Mouse (Mus musculus): Measurements from ENCODE around the gene Hspb2.

The Hspb2 gene

GRCm38 (mm10) chr9:50752054-50752602 is at the start of gene Hspb2:
Gene Hspb2, minus strand, starts transcription at chr9:50752354.
- peak in 1 of 2 experiments; percentile 34 for DNase-seq (ENCODE audit: low spot score in 2 of 2)

GRCm38 (mm10) chr9:50800985-50801384 is 48.8 kb upstream of the Hspb2 start:
- peak in 1 of 2 experiments; percentile 50 for DNase-seq (ENCODE audit: low spot score in 2 of 2)

DNA sequence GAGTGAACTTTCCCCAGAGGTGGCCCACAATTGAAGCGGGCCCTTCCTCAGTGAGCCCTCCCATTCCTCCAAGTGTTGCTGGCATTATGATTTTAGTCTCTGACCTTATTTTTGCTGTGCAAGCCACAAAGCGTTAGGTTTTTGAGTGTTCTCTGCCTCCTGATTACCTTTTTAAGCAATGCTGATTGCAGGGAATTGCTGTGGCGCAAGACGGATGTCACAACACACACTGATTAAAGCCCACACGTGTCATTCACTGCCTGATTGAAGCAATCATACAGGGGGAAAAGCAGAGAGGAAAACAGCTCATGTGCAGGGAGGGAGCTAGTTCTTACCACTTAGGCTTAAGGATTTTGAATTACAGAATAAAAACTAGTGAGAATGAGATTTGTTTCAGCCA is 46.2 kb upstream of the Hspb2 start:
- DNase-seq (ENCODE audit: low spot score in 2 of 2): no peak

DNA sequence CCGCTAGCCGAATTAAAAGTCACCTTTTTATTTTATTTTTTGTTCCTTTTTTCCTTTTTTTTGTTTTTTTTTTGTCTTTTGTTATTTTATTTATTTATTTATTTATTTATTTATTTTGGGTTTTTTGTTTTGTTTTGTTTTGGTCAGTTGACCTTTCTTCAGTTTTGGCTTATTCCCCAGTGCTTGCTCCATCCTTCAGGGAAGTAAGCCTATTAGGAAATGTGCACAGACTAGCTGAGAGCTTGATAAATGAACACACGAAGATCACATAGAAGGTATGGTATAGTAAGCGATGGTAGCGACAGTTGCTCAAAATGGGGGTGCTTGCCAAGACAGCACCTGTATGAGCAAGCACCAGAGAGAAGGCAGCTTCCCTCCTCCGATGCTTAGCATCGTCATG is 45.5 kb upstream of the Hspb2 start:
- no peak for DNase-seq (ENCODE audit: low spot score in 2 of 2)

- DNase-seq (ENCODE audit: low spot score in 2 of 2): no peak
Measured at GRCm38 (mm10) chr9:50796776-50797175, 44.6 kb upstream of the Hspb2 start.

DNA sequence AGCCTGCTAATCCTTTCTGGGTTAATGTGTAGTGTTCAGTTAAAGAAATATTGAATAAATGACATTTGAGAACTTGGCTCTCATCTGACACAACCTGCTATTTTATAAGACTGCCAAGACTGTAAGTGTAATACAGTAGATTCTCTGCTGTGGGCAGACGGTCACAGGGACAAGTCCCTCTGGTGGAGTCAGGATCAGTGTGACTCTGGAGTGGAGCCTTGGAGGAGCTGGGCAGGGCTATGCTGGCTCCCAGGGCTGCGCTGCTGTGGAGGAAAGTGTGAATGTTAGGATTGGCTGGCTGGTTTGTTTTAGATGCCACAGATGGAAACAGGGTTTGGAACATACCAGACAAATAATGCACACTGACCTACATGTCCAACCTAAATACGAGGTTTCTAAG is 43.1 kb upstream of the Hspb2 start:
- DNase-seq (ENCODE audit: low spot score in 2 of 2): no peak

- DNase-seq (ENCODE audit: low spot score in 2 of 2): peak in 1 of 2 experiments; percentile 52
Measured at GRCm38 (mm10) chr9:50782155-50782554, 30.0 kb upstream of the Hspb2 start.

DNA sequence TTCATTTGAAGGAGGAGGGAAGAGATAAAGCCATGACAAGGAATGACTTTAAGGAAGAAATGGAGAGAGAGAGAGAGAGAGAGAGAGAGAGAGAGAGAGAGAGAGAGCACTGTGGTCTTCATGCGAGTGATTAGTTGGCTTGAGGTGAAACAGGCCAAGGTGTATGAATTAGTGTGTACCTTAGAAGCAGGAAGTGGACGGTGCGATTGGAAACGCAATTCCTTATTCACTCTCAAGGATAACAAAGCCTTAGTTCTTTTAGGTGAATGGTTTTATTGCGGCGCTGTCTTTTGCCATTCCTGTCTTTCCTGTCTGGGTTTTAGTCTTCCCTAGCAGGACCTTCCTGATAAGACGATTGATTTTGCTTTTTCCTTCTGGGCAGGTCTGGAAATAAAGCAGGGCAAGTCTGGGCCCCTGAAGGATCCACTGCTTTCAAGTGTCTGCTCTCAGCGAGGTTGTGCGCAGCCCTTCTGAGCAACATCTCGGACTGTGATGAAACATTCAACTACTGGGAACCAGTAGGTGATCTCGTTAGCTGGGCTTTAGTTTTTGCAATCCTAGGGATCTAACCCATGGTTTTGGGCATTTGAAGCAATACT is 24.1 kb upstream of the Hspb2 start:
- no peak for DNase-seq (ENCODE audit: low spot score in 2 of 2)

- peak; percentile 39 to 56 for DNase-seq (ENCODE audit: low spot score in 2 of 2)
Measured at GRCm38 (mm10) chr9:50775662-50776126, 23.5 kb upstream of the Hspb2 start.

GRCm38 (mm10) chr9:50774991-50775612 is 22.9 kb upstream of the Hspb2 start, which contains the start of the genes Alg9 and 1110032A03Rik:
Gene Alg9, plus strand, starts transcription at chr9:50775019.
Gene 1110032A03Rik, minus strand, starts transcription at chr9:50775520.
- DNase-seq (ENCODE audit: low spot score in 2 of 2): peak; percentile 94 to 96

GRCm38 (mm10) chr9:50774026-50774462 is 21.9 kb upstream of the Hspb2 start:
- DNase-seq (ENCODE audit: low spot score in 2 of 2): no peak

DNA sequence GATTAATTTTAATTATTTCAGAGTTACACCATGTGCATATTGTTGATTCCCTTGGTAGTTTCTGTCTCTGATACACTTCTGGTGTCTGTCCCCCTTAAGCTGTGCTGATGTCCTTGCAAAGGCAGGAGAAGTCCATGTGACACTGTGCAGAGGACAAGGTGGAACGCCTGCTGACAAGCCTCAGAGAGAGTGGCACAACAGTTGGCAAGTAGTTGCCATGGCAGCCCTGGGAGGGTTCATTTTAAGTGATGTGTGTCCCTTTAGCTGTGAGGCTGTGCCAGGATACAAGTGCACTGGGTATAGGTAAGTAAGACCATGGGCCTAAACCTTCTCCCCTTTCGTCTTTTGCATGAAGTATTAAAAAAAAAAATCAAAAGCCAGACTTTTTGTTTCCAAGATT is 17.9 kb upstream of the Hspb2 start:
- DNase-seq (ENCODE audit: low spot score in 2 of 2): no peak

GRCm38 (mm10) chr9:50768107-50769002 is 16.2 kb upstream of the Hspb2 start, which contains the start of gene Fdxacb1:
Gene Fdxacb1, plus strand, starts transcription at chr9:50768236.
- peak; percentile 99 for DNase-seq (ENCODE audit: low spot score in 2 of 2)

- DNase-seq (ENCODE audit: low spot score in 2 of 2): peak in 1 of 2 experiments; percentile 35
Measured at GRCm38 (mm10) chr9:50767531-50768106, 15.5 kb upstream of the Hspb2 start.

DNA sequence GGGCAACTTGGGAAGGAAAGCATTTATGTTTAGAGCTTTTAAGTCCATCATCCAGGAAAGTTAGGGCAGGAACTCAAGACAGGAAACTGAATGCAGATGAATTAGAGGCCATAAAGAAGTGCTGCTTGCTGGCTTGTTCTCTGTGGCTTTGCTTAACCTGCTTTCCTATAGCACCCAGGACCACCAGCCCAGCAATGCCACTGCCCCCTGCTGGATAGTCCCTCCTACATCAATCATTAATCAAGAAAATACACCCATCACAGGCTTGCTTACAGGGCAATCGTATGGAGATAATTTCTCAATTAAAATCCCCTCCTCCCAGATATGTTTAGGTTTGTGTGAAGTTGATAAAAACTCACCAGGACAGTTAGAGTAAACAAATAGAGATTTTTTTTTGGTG is 11.2 kb upstream of the Hspb2 start:
- peak in 1 of 2 experiments; percentile 40 for DNase-seq (ENCODE audit: low spot score in 2 of 2)

DNA sequence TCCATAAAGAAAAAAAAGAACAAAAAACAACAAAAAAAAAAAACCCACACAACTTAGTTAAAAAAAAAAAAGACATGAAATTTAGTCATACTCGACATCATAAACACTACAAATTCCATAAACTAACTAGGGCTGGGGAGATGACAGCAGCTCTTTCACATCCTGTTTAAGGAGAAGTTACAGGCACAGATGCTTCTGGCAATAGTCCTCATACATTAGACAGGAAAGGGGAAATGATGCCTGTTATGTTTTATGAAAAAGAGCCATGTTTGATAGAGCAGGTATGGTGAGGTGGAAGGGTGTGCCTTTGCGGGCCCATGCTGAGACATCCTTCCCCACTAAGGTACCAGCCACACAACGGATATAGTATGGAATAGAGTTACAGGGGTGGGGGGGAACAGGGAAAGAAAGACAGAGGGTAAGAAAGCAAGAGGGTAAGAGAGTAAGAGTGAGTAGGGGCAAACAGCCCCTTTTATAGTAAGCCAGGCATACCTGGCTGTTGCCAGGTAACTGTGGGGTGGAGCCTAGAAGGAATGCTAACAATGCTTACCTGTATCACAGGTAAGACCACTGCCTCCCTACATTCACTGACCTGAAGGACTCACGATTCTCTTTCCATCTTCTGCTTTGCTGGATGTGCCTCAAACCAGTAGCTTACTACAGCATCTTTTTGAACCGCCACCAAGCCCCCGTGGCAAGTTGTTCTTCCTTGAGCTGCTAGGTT is 9.5 kb upstream of the Hspb2 start:
- DNase-seq (ENCODE audit: low spot score in 2 of 2): no peak

DNA sequence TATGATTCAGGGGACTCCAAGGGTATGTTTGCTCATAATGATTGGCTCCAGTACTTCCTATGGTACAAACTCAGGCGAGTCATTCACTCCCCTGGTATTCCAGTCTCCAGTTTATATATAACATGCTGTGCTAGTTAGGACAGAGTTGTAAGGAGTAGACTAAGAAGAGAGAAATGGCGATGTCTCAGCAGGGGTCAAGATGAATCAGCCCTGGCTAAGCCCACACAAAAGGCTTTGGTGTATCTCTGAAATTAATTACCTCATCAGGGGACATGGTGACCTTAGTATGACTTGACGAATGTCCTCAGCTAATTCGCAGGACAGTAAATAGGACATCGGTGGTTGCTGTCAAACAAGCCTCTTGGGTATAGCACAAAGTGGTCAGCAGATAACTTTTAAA is 4.6 kb upstream of the Hspb2 start:
- no peak for DNase-seq (ENCODE audit: low spot score in 2 of 2)

DNA sequence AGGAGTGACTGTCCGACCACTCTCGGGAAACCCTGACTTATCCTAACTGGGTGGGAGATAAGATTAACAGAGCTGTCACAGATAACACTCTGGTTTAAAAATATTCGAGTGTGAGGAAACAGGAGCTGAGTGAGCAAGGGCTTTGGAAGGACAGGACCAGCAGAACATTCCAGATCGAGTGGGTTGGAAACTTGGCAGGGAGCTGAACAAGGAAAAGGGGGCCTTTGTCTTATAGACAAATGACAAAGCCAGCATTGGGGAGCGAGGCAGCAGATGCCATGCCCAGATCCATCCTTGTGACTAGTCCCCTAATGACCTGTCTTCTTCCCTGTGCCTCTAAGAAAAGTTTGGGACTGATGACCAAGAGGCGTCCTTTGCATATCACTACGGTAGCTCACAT is 1.8 kb upstream of the Hspb2 start:
- DNase-seq (ENCODE audit: low spot score in 2 of 2): no peak

DNA sequence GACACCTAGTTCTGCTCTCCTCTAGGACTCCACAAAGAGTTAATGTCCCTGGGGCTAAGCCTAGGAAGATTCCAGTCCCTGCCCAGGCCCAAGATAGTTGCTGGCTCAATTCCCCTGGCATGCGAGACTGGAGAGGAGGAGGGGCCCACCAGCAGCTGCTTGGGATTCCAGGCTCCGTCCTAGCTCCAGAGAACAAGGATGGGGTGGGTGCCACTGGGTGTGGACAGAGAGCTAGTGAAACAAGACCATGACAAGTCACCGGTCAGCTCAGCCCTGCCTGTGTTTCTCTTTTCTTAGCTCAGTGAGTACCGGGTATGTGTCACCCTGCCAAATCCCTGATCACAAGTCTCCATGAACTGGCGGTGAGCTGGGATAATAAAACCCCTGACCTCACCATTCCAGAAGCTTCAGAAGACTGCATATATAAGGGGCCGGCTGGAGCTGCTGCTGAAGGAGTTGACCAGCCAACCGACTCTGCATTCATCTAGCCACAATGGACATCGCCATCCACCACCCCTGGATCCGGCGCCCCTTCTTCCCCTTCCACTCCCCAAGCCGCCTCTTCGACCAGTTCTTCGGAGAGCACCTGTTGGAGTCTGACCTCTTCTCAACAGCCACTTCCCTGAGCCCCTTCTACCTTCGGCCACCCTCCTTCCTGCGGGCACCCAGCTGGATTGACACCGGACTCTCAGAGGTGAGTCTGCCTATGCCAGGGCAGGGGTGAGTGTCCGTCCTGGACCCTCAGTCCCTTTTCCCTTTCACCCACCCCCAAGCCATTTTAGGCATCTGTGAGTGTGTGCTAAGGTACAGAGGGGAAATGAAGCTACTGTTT is 846 bp upstream of the Hspb2 start:
- DNase-seq (ENCODE audit: low spot score in 2 of 2): peak; percentile 81

GRCm38 (mm10) chr9:50751323-50751722 is 831 bp downstream of the Hspb2 start, which contains the start of gene Cryab:
Gene Cryab, plus strand, starts transcription at chr9:50751325.
- DNase-seq (ENCODE audit: low spot score in 2 of 2): no peak
